Mouse (Mus musculus): ENCODE measurements around the gene Ergic1.

The Ergic1 gene

DNA sequence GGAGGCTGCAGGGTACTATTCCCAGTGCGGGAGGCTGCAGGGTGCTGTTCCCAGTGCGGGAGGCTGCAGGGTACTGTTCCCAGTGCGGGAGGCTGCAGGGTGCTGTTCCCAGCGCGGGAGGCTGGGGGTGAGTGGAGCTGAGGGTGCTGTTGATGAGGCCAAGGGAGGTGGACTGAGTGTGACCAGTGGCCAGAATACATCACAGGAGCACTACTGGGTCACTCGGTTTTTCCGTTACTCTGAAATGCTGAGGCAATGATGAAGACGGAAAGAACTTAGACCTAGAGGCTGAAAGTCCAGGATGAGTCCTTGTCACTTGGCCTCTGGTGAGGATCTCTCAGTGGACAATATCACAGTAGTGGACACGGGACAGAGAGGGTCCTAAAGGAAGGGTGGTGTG is 71.9 kb downstream of the Ergic1 start:
- DNase-seq = no peak

GRCm38 (mm10) chr17:26633926-26634325 is 72.6 kb downstream of the Ergic1 start:
- peak; percentile 37 for DNase-seq

- DNase-seq = no peak
These were observed 73.2 kb downstream of the Ergic1 start for GRCm38 (mm10) chr17:26634539-26634938.

- DNase-seq = no peak
These were observed 74.7 kb downstream of the Ergic1 start for GRCm38 (mm10) chr17:26635951-26636350.

DNA sequence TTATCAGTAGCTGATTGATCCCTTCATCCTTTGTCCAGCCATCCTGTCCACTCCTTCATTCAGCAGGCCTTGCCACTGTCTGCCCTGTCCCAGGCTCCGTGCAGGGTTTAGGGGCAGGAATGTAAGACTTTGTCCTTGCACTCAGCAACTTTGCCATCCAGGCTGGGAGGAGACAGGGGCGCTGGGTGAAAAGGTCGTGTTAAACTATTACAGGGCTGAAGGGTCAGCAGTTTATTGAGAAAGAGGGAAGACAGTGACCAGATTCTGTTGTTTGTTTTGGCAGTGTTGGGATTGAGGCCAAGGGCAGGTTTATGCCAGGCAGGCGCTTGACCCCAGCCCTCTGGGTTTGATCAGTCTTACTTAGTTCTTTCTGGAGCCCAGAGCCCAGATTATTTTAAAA is 76.6 kb downstream of the Ergic1 start:
- peak; percentile 95 for DNase-seq

GRCm38 (mm10) chr17:26638655-26639054 is 77.4 kb downstream of the Ergic1 start:
- peak; percentile 79 for DNase-seq

DNA sequence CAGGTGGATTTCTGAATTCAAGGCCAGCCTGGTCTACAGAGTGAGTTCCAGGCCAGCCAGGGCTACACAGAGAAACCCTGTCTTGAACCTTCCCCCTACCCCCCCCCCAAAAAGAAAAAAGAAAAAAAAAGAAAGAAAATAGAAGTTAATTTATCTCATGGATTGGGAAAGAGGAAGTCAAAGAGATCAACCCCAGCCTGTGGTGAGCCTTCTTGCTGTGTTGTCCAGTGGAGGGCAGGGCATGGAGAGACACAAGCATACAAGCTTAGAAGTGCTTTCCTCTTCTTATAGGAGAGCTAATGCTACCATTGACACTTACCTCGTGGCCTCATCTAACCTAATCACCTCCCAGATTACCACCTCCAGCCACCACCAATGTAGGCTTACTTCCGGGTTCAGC is 78.5 kb downstream of the Ergic1 start:
- DNase-seq = no peak

DNA sequence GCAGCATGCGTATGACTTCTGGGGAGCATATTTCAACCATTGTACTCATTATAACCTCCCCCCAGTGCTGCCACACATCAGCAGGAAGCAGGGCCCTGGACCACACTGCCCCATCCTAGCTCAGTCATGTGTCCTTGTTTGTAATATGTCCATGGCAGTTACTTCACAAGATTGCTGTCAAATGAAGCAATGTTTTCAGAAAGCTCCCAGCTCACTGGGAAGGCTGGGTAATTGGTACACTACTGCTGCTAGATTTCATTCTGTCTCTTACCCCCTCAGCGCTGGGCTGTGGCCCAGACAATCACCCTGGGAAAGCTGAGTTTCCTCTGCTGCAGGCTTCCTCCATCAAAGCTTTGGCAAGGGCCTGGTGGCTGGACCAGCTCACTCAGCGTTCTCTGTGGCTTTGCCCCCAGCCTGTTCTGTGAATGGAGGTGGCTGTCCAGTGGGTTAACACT is 79.0 kb downstream of the Ergic1 start:
- DNase-seq = no peak

DNA sequence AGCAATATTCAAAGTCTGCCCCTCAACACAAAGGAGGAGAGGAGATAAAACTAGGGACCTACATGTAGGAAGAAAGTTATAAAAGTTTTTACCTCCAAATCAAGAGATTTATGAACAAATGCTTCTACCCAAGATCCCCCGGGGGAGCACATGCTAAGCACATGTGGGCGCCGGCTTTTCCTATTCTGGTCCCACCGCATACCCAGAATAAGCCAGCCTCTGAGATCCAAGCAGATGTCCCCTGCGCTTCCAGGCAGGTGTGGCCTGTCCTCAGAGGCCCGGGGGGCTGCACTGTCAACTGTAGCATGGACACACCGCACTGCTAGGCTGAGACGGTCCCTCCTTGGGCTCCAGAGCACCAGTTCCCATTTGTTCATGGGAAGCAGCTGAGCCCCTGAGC is 82.2 kb downstream of the Ergic1 start:
- DNase-seq = no peak

- DNase-seq = no peak
These were observed 82.7 kb downstream of the Ergic1 start for GRCm38 (mm10) chr17:26643993-26644392.

- no peak for DNase-seq
These were observed 83.5 kb downstream of the Ergic1 start for GRCm38 (mm10) chr17:26644509-26645410.

DNA sequence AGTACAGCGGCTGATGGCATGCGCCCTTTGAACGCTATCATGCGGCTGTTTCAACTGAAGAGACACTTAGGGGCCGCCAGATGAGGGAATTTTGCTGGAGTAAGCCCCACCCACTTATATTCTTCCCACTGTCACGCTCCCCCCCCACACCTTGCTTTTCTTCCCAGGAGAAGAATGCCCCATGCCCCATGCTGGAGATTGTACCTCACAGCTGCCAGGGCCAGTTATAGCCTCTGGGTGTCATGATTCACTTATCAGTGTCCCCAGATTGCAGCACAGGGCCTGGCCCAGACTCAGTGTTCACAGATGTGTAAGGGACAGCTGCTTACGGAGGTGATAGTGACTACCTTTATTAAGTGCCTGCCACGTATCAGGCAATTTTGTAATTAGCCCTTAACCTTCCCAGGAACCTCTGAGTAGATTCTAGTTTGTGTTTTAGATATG is 84.1 kb downstream of the Ergic1 start:
- DNase-seq = no peak

GRCm38 (mm10) chr17:26647283-26647682 is 86.0 kb downstream of the Ergic1 start:
- no peak for DNase-seq

- DNase-seq = no peak
These were observed 88.3 kb downstream of the Ergic1 start for GRCm38 (mm10) chr17:26649565-26649964.

GRCm38 (mm10) chr17:26650451-26651363 is 89.4 kb downstream of the Ergic1 start:
- no peak for DNase-seq

DNA sequence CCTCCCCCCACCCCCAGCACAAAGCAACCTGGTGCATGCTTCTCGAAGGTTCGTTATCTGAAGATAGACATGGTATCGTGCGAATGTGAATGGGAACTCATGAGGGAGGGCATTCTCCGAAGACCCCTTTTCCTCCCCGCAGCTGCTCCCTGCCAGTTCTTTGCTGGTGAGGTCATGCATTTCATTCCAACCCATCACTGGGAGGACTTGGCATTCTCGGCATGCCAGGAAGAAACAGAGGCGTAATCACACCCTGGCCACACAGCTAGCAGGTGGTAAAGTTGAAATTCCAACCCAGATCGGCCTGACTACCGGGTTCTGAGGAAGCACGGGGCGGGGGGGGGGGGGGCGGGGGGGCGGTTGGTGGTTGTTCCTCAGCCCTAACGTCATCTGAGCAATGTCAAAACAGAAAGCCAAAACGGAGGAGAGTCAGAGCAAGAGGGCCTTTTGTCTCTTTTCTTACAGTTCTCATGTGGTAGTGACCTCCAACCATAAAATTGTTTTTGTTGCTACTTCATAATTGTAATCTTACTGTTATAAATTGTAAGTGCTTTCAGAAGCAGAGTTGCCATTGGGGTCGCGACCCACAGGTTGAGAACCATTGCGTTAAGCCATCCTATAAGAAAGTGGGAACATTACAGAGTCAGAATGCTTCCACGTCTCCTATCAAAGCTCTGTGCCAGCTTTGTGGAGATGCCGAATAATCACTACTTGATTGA is 97.7 kb downstream of the Ergic1 start:
- no peak for DNase-seq

DNA sequence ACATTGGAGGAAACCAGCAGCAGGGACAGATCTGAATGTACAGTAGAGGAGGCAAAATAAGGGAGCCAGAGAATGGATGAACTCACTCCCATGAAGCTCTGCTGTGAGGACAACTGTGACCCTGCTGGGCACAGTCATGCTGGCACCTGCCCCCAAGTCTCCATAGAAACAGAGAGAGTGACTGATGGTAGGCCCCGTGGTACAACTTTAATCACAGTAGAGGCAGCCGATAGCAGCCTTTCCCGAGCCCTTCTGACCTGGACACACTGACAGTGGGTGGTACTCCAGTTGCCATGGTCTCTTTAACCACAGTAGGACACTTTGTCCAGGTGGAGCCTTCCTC is 98.3 kb downstream of the Ergic1 start:
- no peak for DNase-seq

DNA sequence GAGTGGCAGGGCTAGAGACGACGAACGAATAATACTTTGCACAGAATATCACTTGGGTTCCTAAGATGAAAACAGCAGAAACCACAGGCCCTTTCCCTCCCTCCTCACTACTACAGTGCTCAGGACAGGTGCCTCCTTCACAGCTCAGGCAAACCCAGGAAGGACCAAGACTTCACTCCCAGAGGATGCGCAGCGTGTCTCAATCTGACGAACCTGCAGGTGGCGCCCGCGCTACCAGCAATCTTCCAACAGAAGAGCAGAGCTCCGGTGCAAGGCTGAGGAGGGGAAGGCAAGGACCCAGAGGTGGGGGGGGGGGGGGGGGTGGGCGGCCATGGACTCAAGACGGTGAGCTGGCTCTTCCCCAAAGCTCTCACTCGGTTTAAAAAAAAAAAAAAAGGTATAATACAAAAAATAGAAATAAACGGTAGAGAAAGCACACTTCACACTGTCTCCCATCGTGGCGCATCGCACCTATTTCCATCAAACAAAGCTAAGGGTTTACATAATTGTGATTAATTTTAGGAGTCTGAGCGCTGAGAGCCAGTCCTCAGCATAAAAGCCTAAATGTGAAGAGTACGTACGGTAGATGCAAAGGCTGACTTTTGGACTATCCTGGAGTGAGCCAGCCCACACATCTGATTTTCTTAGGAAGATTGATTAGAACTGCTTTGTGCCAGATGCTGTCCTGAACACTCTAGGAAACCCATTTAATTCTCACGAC is 99.1 kb downstream of the Ergic1 start:
- DNase-seq = peak; percentile 69

GRCm38 (mm10) chr17:26662204-26662603 is 100.9 kb downstream of the Ergic1 start:
- no peak for DNase-seq

- DNase-seq = peak; percentile 91
These were observed 101.8 kb downstream of the Ergic1 start, which contains the start of gene Atp6v0e for GRCm38 (mm10) chr17:26662978-26663683. Gene Atp6v0e (plus strand): TSS chr17:26663231.

DNA sequence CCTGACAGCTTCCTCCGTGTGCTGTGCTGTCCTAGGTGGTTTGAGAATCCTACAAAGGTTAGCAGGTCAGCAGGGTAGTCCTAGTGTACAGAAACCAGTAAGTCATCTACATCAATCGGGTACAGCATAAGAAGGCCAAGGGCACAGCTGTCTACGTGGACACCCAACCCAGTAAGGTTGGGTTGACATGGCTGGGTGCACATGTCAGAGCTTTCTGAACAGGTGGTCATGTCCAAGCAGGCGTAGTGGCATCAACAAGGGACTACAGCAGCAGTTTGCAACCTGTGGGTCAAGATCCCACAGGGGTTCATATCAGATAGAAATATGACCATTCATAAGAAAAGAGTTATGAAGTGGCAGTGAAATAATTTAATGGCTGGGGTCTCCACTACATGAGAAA is 104.3 kb downstream of the Ergic1 start:
- no peak for DNase-seq

GRCm38 (mm10) chr17:26671268-26671667 is 110.0 kb downstream of the Ergic1 start:
- no peak for DNase-seq

All from kidney, adult 11 months (tissue).